ENCODE assay signal across 26 mouse cellular contexts in genomic region chr12:73666701-73667100, GRCm38 (mm10).
A peak's percentile ranks its signal among the peaks of the same experiment; 100 is the strongest.
DNase-seq lines count a peak whose midpoint lies in the region; ATAC-seq and TF ChIP-seq lines count a peak whose summit lies in the region.
"Had no signal": no experiment of that assay in that cellular context is flagged by ENCODE, and none has a peak within 500 bp of the region (broad histone marks: within the 10 kb centered on the region; RNA-seq: fewer than 3 reads in every experiment).

No protein-coding gene starts in this region.

- WGBS in heart, adult 2 months, result 32% methylated on average over 2 of the region's 2 CpGs
- WGBS in heart, embryonic 12.5 days, result 89% methylated on average over 2 of the region's 2 CpGs

- no peaks in the 10 kb centered on the region for H3K27me3 ChIP-seq in heart, adult 2 months (ENCODE audit: control insufficient read depth, insufficient read depth, low read length)
- H3K27me3 ChIP-seq in heart, embryonic 12.5 days (replicated peaks), result no peaks in the 10 kb centered on the region
- H3K27me3 ChIP-seq: CH12.LX; forebrain, embryonic 13.5 days; heart, embryonic 13.5 days had no signal

- H3K9me3 ChIP-seq in heart, embryonic 12.5 days (replicated peaks), result no peaks in the 10 kb centered on the region
- H3K9me3 ChIP-seq: forebrain, embryonic 10.5 days; forebrain, embryonic 13.5 days; G1E; heart, embryonic 13.5 days had no signal

- no peak overlapping the region for H3K4me3 ChIP-seq in heart, adult 2 months
- no peak overlapping the region for H3K4me3 ChIP-seq in heart, embryonic 12.5 days
- H3K4me3 ChIP-seq in brown adipose tissue, adult 24 weeks (ENCODE audit: insufficient read depth, low read depth, low read length), result no peak overlapping the region
- H3K4me3 ChIP-seq: forebrain, embryonic 10.5 days; forebrain, embryonic 13.5 days; heart, embryonic 13.5 days had no signal

- peak overlapping the region; percentile 54 for H3K27ac ChIP-seq in heart, adult 2 months
- H3K27ac ChIP-seq in heart, embryonic 12.5 days (ENCODE audit: poor library complexity, severe bottlenecking), result no peak overlapping the region
- peak overlapping the region; percentile 2; the same call in 1 of the 2 replicates for H3K27ac ChIP-seq in brown adipose tissue, adult 24 weeks (replicated peaks; ENCODE audit: low read depth, low read length)
- H3K27ac ChIP-seq: forebrain, embryonic 10.5 days; forebrain, embryonic 13.5 days; heart, embryonic 13.5 days; hindbrain, embryonic 14.5 days; hindbrain, postnatal 0 days had no signal

- H3K9ac ChIP-seq in heart, adult 2 months (ENCODE audit: low read depth, low read length), result no peak overlapping the region
- H3K9ac ChIP-seq in heart, embryonic 12.5 days, result no peak overlapping the region
- H3K9ac ChIP-seq: forebrain, embryonic 13.5 days; heart, embryonic 13.5 days; hindbrain, embryonic 14.5 days had no signal

- no peak for TF ChIP-seq POLR2A in heart, adult 2 months (IDR thresholded peaks at IDR 0.05; ENCODE audit: insufficient read depth, low read depth, low read length)

- H3K4me2 ChIP-seq in heart, embryonic 12.5 days, result no peak overlapping the region
- H3K4me2 ChIP-seq: forebrain, embryonic 13.5 days; heart, embryonic 13.5 days; hindbrain, embryonic 14.5 days had no signal

- TF ChIP-seq EP300 in heart, adult 2 months (IDR thresholded peaks at IDR 0.05; ENCODE audit: insufficient read depth, low read depth, low read length), result no peak

- H3K79me2 ChIP-seq in heart, adult 2 months (replicated peaks; ENCODE audit: control insufficient read depth, insufficient read depth, low read length), result peaks cover 5% of the 10 kb centered on the region; the same call in 1 of the 2 replicates

- intact Hi-C loops in heart, adult 2 months (cut with DNase I), result loop anchor here (5.0 kb wide), 1 partner anchor 34 kb away; no protein-coding TSS in a partner anchor

- H3K4me1 ChIP-seq in heart, adult 2 months (ENCODE audit: control insufficient read depth, insufficient read depth, low read length), result peaks cover 33% of the 10 kb centered on the region
- peaks cover 9% of the 10 kb centered on the region for H3K4me1 ChIP-seq in heart, embryonic 12.5 days (replicated peaks)
- peaks cover 38% of the 10 kb centered on the region for H3K4me1 ChIP-seq in brown adipose tissue, adult 24 weeks (ENCODE audit: control insufficient read depth, insufficient read depth, insufficient read length, low read length)

- H3K36me3 ChIP-seq in heart, adult 2 months (ENCODE audit: control insufficient read depth, insufficient read depth, low read length), result peaks cover 14% of the 10 kb centered on the region
- H3K36me3 ChIP-seq in heart, embryonic 12.5 days, result no peaks in the 10 kb centered on the region
- H3K36me3 ChIP-seq: forebrain, embryonic 10.5 days; G1E; heart, embryonic 13.5 days had no signal

- no peak for TF ChIP-seq CTCF in heart, adult 2 months (IDR thresholded peaks at IDR 0.05)

- no peak for ATAC-seq in heart, embryonic 12.5 days (ENCODE audit: insufficient number of reproducible peaks, low FRiP score)
- ATAC-seq: forebrain, embryonic 13.5 days; forebrain, embryonic 16.5 days; hindbrain, postnatal 0 days; inflammation-experienced regulatory T-cells, adult 6 months; intestine, embryonic 16.5 days had no signal

- DNase-seq in cerebellum, postnatal 14 days, result peak; percentile 44 to 63
- DNase-seq in cerebellum, adult 9-10 months, result no peak
- no peak for DNase-seq in heart, adult 2 months
- DNase-seq in adrenal gland, adult (ENCODE audit: inconsistent age in 2 of 2, low spot score in 1 of 2), result no peak
- no peak for DNase-seq in spleen, postnatal 14 days (ENCODE audit: low spot score in 2 of 2)
- DNase-seq: adrenal gland, adult 8-10 months; adrenal gland, postnatal 25 days; B cell, adult 2 months; cerebellum, adult 18-20 months; cerebellum, adult 9-11 months; gastrocnemius, postnatal 14 days; heart, postnatal 14 days; heart, postnatal 4 days; kidney, adult 2 months had no signal

Comparison
In these comparisons a context has a peak if more than half of its experiments do, and no peak if none do; other contexts are left out.
1. DNase-seq: peak in cerebellum, postnatal 14 days (2 of 2); none in cerebellum, adult 9-10 months (single experiment), heart, adult 2 months (0 of 2), adrenal gland, adult (0 of 2) and spleen, postnatal 14 days (0 of 2).